In the genomic region with DNA sequence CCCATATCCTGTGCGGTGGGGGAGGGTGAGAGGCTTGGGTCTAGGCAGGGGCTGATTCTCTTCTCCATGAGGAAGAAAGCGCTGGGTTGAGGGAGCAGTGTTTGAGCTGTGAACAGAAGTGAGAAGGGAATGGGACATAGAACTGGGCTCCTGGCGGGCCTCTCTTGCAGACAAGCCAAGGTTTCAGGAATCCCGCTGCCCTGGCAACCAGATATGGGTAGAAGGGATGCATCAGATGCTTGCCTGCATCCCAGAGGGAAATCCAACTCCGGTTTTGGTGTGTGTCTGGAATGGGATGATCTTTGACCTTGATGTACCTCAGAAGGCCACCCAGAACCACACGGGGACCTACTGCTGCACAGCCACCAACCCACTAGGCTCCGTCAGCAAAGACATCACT, we compare ENCODE assay signal across 18 mouse cellular contexts. TPM values are rescaled to one million over a fixed set of nuclear protein-coding genes. Genes with fewer than 3 reads are reported as not detected.
"Had no signal": no experiment of that assay in that cellular context is flagged by ENCODE, and none has a peak within 500 bp of the region (broad histone marks: within the 10 kb centered on the region; RNA-seq: fewer than 3 reads in every experiment).

No protein-coding gene starts in this region.

- DNase-seq: kidney, postnatal 10 days; kidney, postnatal 4 days; lung, adult 2 months; lung, postnatal 36 days; right cerebral cortex, adult 18-20 months had no signal

- H3K4me3 ChIP-seq: layer of hippocampus, adult 2 months; limb, embryonic 13.5 days; liver, embryonic 15.5 days; midbrain, embryonic 13.5 days; neural tube, embryonic 15.5 days had no signal

- H3K36me3 ChIP-seq: limb, embryonic 13.5 days; liver, embryonic 15.5 days; midbrain, embryonic 13.5 days; neural tube, embryonic 15.5 days had no signal

- H3K27ac ChIP-seq: layer of hippocampus, adult 2 months; liver, embryonic 15.5 days; midbrain, embryonic 13.5 days; neural tube, embryonic 15.5 days; stomach, postnatal 0 days had no signal

- ATAC-seq: lung, postnatal 0 days; midbrain, embryonic 13.5 days had no signal

- H3K4me2 ChIP-seq: limb, embryonic 13.5 days; liver, embryonic 11.5 days; liver, embryonic 15.5 days; midbrain, embryonic 13.5 days; neural tube, embryonic 15.5 days had no signal

- H3K27me3 ChIP-seq: limb, embryonic 13.5 days; liver, embryonic 15.5 days; midbrain, embryonic 13.5 days; neural tube, embryonic 15.5 days had no signal

- H3K4me1 ChIP-seq: liver, embryonic 15.5 days; midbrain, embryonic 13.5 days; neural tube, embryonic 15.5 days had no signal

- H3K9me3 ChIP-seq: limb, embryonic 13.5 days; liver, embryonic 15.5 days; midbrain, embryonic 13.5 days; neural tube, embryonic 15.5 days had no signal

- H3K9ac ChIP-seq: limb, embryonic 13.5 days; liver, embryonic 15.5 days; midbrain, embryonic 13.5 days; neural tube, embryonic 15.5 days had no signal

RNA-seq across cellular contexts. Expression of gene Gh, which starts 15.5 kb away (rescaled TPM):
- total RNA-seq: layer of hippocampus, adult 2 months; layer of hippocampus, postnatal 10 days; left cerebral cortex, postnatal 36 days; megakaryocyte progenitor cell, adult 5-6 weeks had no signal
- polyA plus RNA-seq: limb, embryonic 13.5 days; liver, embryonic 11.5 days; liver, embryonic 15.5 days; lung, postnatal 0 days; midbrain, embryonic 13.5 days; midbrain, postnatal 0 days; neural tube, embryonic 11.5 days; neural tube, embryonic 15.5 days; stomach, postnatal 0 days had no signal

RNA-seq across cellular contexts. Expression of gene Cd79b, which starts 28.4 kb away (rescaled TPM):
- total RNA-seq: layer of hippocampus, adult 2 months had no signal
